Mouse (Mus musculus) kidney, embryonic 14.5 days (tissue): ENCODE data around the gene Sclt1. TPM values are rescaled to one million over a fixed set of nuclear protein-coding genes. Genes with fewer than 3 reads are reported as not detected.

ENCODE experiments used
- ATAC-seq: fragments of 200-750 bp; cut with Nextera tagmentation; 2 replicates; pipeline ENCODE4 v1.8.0; 2017; ENCODE audit warnings: moderate number of reproducible peaks, mild to moderate bottlenecking, moderate TSS enrichment, moderate library complexity; ENCODE audit not compliant: low FRiP score, low TSS enrichment
- H3K27ac ChIP-seq: fragments of 300-500 bp; sonication (generic); 2 replicates; pipeline ENCODE4 v1.5.1; 2014; ENCODE audit warnings: low read depth, mild to moderate bottlenecking, low read length, moderate library complexity, mixed read lengths
- H3K27me3 ChIP-seq: fragments of 300-500 bp; sonication (generic); 2 replicates; pipeline ENCODE4 v1.6.1; 2014; ENCODE audit warnings: mild to moderate bottlenecking, low read length; ENCODE audit not compliant: control insufficient read depth, insufficient read depth
- H3K36me3 ChIP-seq: fragments of 300-500 bp; sonication (generic); 2 replicates; pipeline ENCODE4 v1.6.1; 2014; ENCODE audit warnings: low read length, mixed read lengths; ENCODE audit not compliant: control insufficient read depth, insufficient read depth
- H3K4me1 ChIP-seq: fragments of 300-500 bp; sonication (generic); 2 replicates; pipeline ENCODE4 v1.6.1; 2014; ENCODE audit warnings: low read length, mixed read lengths; ENCODE audit not compliant: control insufficient read depth, insufficient read depth
- H3K4me2 ChIP-seq: fragments of 300-500 bp; sonication (generic); replicated peaks from 2 replicates; pipeline ENCODE4 v1.6.1; 2014; ENCODE audit warnings: low read depth, mild to moderate bottlenecking, low read length
- H3K4me3 ChIP-seq: fragments of 300-500 bp; sonication (generic); 2 replicates; pipeline ENCODE4 v1.5.1; 2014; ENCODE audit warnings: mild to moderate bottlenecking, low read length
- H3K9ac ChIP-seq: fragments of 300-500 bp; sonication (generic); 2 replicates; pipeline ENCODE4 v1.6.1; 2014; ENCODE audit warnings: low read depth, mild to moderate bottlenecking, low read length, moderate library complexity
- H3K9me3 ChIP-seq: fragments of 300-500 bp; sonication (generic); 2 replicates; pipeline ENCODE4 v1.6.1; 2016; ENCODE audit warnings: low read length; ENCODE audit not compliant: control insufficient read depth
- WGBS: fragments of 180-500 bp; shearing (Covaris S2); extraction: QIAGEN DNeasy Blood & Tissue Kit; methylation state at CpG from one replicate; pipeline ENCODE4 v1.1.7; 2014; 5-methylcytosine and 5-hydroxymethylcytosine counted together
- polyA plus RNA-seq: library from polyadenylated mRNA; unstranded; fragments of >200 nt; fragmentation: Nextera tagmentation; extraction: Ambion mirVana; gene quantifications from 2 replicates; pipeline ENCODE4 v1.2.1, GENCODE M21; 2014

Gene Sclt1
- polyA plus RNA-seq, 1 experiment from 2014 or later = 28.2 TPM

GRCm38 (mm10) chr3:41602933-41603332 is 139.4 kb downstream of the Sclt1 start:
- H3K4me1 ChIP-seq = 0 out of 2 replicates have a peak, but pooled peaks cover 4% of the 10 kb centered on the region
- no peaks in the 10 kb centered on the region for H3K27me3 ChIP-seq
- H3K9ac ChIP-seq = no peak overlapping the region
- no peak for ATAC-seq
- 49% methylated on average over 10 of the region's 10 CpGs for whole genome bisulfite sequencing
- H3K36me3 ChIP-seq = peaks cover 33% of the 10 kb centered on the region
- H3K4me3 ChIP-seq = no peak overlapping the region
- H3K9me3 ChIP-seq = no peaks in the 10 kb centered on the region
- no peak overlapping the region for H3K4me2 ChIP-seq
- no peak overlapping the region for H3K27ac ChIP-seq

GRCm38 (mm10) chr3:41601226-41602020 is 140.9 kb downstream of the Sclt1 start:
- H3K4me2 ChIP-seq = no peak overlapping the region
- no peak overlapping the region for H3K4me3 ChIP-seq
- no peak overlapping the region for H3K27ac ChIP-seq
- no peaks in the 10 kb centered on the region for H3K27me3 ChIP-seq
- H3K36me3 ChIP-seq = peaks cover 48% of the 10 kb centered on the region
- no peaks in the 10 kb centered on the region for H3K9me3 ChIP-seq
- 0 out of 2 replicates have a peak, but pooled peaks cover 4% of the 10 kb centered on the region for H3K4me1 ChIP-seq
- H3K9ac ChIP-seq = no peak overlapping the region
- ATAC-seq = no peak
- 86% methylated on average over 9 of the region's 9 CpGs for WGBS

- H3K9ac ChIP-seq = no peak overlapping the region
- H3K4me3 ChIP-seq = no peak overlapping the region
- peak; percentile 59; the same call in 1 of the 2 replicates for ATAC-seq
- no peaks in the 10 kb centered on the region for H3K9me3 ChIP-seq
- H3K4me2 ChIP-seq = no peak overlapping the region
- peaks cover 53% of the 10 kb centered on the region for H3K36me3 ChIP-seq
- WGBS = 80% methylated on average over 14 of the region's 14 CpGs
- H3K27me3 ChIP-seq = no peaks in the 10 kb centered on the region
- 0 out of 2 replicates have a peak, but pooled peaks cover 4% of the 10 kb centered on the region for H3K4me1 ChIP-seq
- H3K27ac ChIP-seq = no peak overlapping the region
Measured at GRCm38 (mm10) chr3:41599806-41600589, 142.3 kb downstream of the Sclt1 start.

GRCm38 (mm10) chr3:41599226-41599625 is 143.1 kb downstream of the Sclt1 start:
- H3K4me2 ChIP-seq = no peak overlapping the region
- peaks cover 48% of the 10 kb centered on the region for H3K36me3 ChIP-seq
- 92% methylated on average over 10 of the region's 10 CpGs for WGBS
- no peak overlapping the region for H3K9ac ChIP-seq
- H3K9me3 ChIP-seq = no peaks in the 10 kb centered on the region
- no peaks in the 10 kb centered on the region for H3K27me3 ChIP-seq
- no peak overlapping the region for H3K27ac ChIP-seq
- no peak for ATAC-seq
- 0 out of 2 replicates have a peak, but pooled peaks cover 4% of the 10 kb centered on the region for H3K4me1 ChIP-seq
- H3K4me3 ChIP-seq = no peak overlapping the region

- Histone ChIP-seq H3K4me2 (no peak overlapping the region), H3K36me3 (peaks cover 51% of the 10 kb centered on the region), H3K27me3 (no peaks in the 10 kb centered on the region), H3K4me1 (0 out of 2 replicates have a peak, but pooled peaks cover 4% of the 10 kb centered on the region), H3K4me3 (no peak overlapping the region), H3K9ac (no peak overlapping the region), H3K27ac (no peak overlapping the region), H3K9me3 (no peaks in the 10 kb centered on the region)
- 82% methylated on average over 9 of the region's 9 CpGs for WGBS
- ATAC-seq = no peak
Measured at GRCm38 (mm10) chr3:41598412-41598811, 143.9 kb downstream of the Sclt1 start.

GRCm38 (mm10) chr3:41597036-41597435 is 145.3 kb downstream of the Sclt1 start:
- no peak for ATAC-seq
- Histone ChIP-seq H3K27me3 (no peaks in the 10 kb centered on the region), H3K4me1 (no peaks in the 10 kb centered on the region), H3K9me3 (no peaks in the 10 kb centered on the region), H3K4me2 (no peak overlapping the region), H3K9ac (no peak overlapping the region), H3K4me3 (no peak overlapping the region), H3K36me3 (peaks cover 55% of the 10 kb centered on the region), H3K27ac (no peak overlapping the region)
- WGBS = 93% methylated on average over 8 of the region's 8 CpGs

- WGBS = 95% methylated on average over 4 of the region's 4 CpGs
- Histone ChIP-seq H3K27me3 (no peaks in the 10 kb centered on the region), H3K4me3 (no peak overlapping the region), H3K4me1 (no peaks in the 10 kb centered on the region), H3K36me3 (peaks cover 59% of the 10 kb centered on the region), H3K9ac (no peak overlapping the region), H3K4me2 (no peak overlapping the region), H3K27ac (no peak overlapping the region), H3K9me3 (no peaks in the 10 kb centered on the region)
- no peak for ATAC-seq
Measured at GRCm38 (mm10) chr3:41595010-41595409, 147.3 kb downstream of the Sclt1 start.

GRCm38 (mm10) chr3:41594097-41594879 is 148.0 kb downstream of the Sclt1 start:
- H3K4me3 ChIP-seq = no peak overlapping the region
- H3K36me3 ChIP-seq = peaks cover 63% of the 10 kb centered on the region

More at GRCm38 (mm10) chr3:41594097-41594879, 148.0 kb downstream of the Sclt1 start:
- H3K27ac ChIP-seq = no peak overlapping the region
- H3K9ac ChIP-seq = no peak overlapping the region
- no peaks in the 10 kb centered on the region for H3K27me3 ChIP-seq
- no peak for ATAC-seq
- H3K4me1 ChIP-seq = no peaks in the 10 kb centered on the region
- 75% methylated on average over 9 of the region's 9 CpGs for WGBS
- H3K9me3 ChIP-seq = no peaks in the 10 kb centered on the region
- no peak overlapping the region for H3K4me2 ChIP-seq
